ENCODE assay signal across 15 mouse cellular contexts in genomic region chr5:140789561-140789960, GRCm38 (mm10). TPM values are rescaled to one million over a fixed set of nuclear protein-coding genes. Genes with fewer than 3 reads are reported as not detected.
A peak's percentile ranks its signal among the peaks of the same experiment; 100 is the strongest.
DNase-seq lines count a peak whose midpoint lies in the region; ATAC-seq and TF ChIP-seq lines count a peak whose summit lies in the region.
"Had no signal": no experiment of that assay in that cellular context is flagged by ENCODE, and none has a peak within 500 bp of the region (broad histone marks: within the 10 kb centered on the region; RNA-seq: fewer than 3 reads in every experiment).

No protein-coding gene starts in this region.

- H3K4me2 ChIP-seq in forebrain, embryonic 12.5 days: no peak overlapping the region
- H3K4me2 ChIP-seq in hindbrain, embryonic 13.5 days: no peak overlapping the region
- H3K4me2 ChIP-seq in hindbrain, embryonic 11.5 days (replicated peaks; ENCODE audit: low read depth, low read length): no peak overlapping the region
- H3K4me2 ChIP-seq in midbrain, embryonic 11.5 days: no peak overlapping the region
- H3K4me2 ChIP-seq in liver, postnatal 0 days (ENCODE audit: low read depth, low read length): no peak overlapping the region
- H3K4me2 ChIP-seq in stomach, postnatal 0 days (replicated peaks; ENCODE audit: low read depth): no peak overlapping the region
- H3K4me2 ChIP-seq: limb, embryonic 12.5 days had no signal

- peaks cover 32% of the 10 kb centered on the region for H3K4me1 ChIP-seq in forebrain, embryonic 12.5 days
- H3K4me1 ChIP-seq in forebrain, embryonic 10.5 days: peaks cover 44% of the 10 kb centered on the region
- H3K4me1 ChIP-seq in hindbrain, embryonic 13.5 days (replicated peaks): peaks cover 71% of the 10 kb centered on the region
- 0 out of 2 replicates have a peak, but pooled peaks cover 2% of the 10 kb centered on the region for H3K4me1 ChIP-seq in hindbrain, embryonic 11.5 days (replicated peaks; ENCODE audit: control insufficient read depth, insufficient read depth, low read length)
- H3K4me1 ChIP-seq in midbrain, embryonic 10.5 days: peaks cover 37% of the 10 kb centered on the region
- peaks cover 18% of the 10 kb centered on the region for H3K4me1 ChIP-seq in midbrain, embryonic 11.5 days (ENCODE audit: control insufficient read depth, insufficient read depth, low read length)
- H3K4me1 ChIP-seq in liver, postnatal 0 days (ENCODE audit: insufficient read depth): peaks cover 51% of the 10 kb centered on the region
- peaks cover 15% of the 10 kb centered on the region for H3K4me1 ChIP-seq in stomach, postnatal 0 days (replicated peaks; ENCODE audit: control insufficient read depth, insufficient read depth)

- H3K4me3 ChIP-seq in forebrain, embryonic 12.5 days (replicated peaks): no peak overlapping the region
- no peak overlapping the region for H3K4me3 ChIP-seq in forebrain, embryonic 10.5 days
- no peak overlapping the region for H3K4me3 ChIP-seq in hindbrain, embryonic 13.5 days
- no peak overlapping the region for H3K4me3 ChIP-seq in hindbrain, embryonic 11.5 days (ENCODE audit: low read depth, low read length)
- no peak overlapping the region for H3K4me3 ChIP-seq in midbrain, embryonic 10.5 days
- H3K4me3 ChIP-seq in midbrain, embryonic 11.5 days (ENCODE audit: low read depth, low read length): no peak overlapping the region
- no peak overlapping the region for H3K4me3 ChIP-seq in liver, postnatal 0 days (ENCODE audit: low read depth, low read length)
- H3K4me3 ChIP-seq in stomach, postnatal 0 days (ENCODE audit: low read depth, low read length): no peak overlapping the region
- H3K4me3 ChIP-seq: limb, embryonic 12.5 days had no signal

- peaks cover 9% of the 10 kb centered on the region; the same call in 1 of the 2 replicates for H3K36me3 ChIP-seq in forebrain, embryonic 12.5 days (replicated peaks)
- H3K36me3 ChIP-seq in forebrain, embryonic 10.5 days (replicated peaks): peaks cover 13% of the 10 kb centered on the region
- H3K36me3 ChIP-seq in hindbrain, embryonic 13.5 days: peaks cover 16% of the 10 kb centered on the region
- no peaks in the 10 kb centered on the region for H3K36me3 ChIP-seq in hindbrain, embryonic 11.5 days (ENCODE audit: control insufficient read depth, insufficient read depth, low read length)
- peaks cover 8% of the 10 kb centered on the region for H3K36me3 ChIP-seq in midbrain, embryonic 10.5 days
- no peaks in the 10 kb centered on the region for H3K36me3 ChIP-seq in midbrain, embryonic 11.5 days (ENCODE audit: control insufficient read depth, insufficient read depth, low read length)
- peaks cover 8% of the 10 kb centered on the region for H3K36me3 ChIP-seq in liver, postnatal 0 days (replicated peaks; ENCODE audit: insufficient read depth, low read length)
- peaks cover 5% of the 10 kb centered on the region; the same call in 1 of the 2 replicates for H3K36me3 ChIP-seq in stomach, postnatal 0 days (ENCODE audit: control insufficient read depth, insufficient read depth, low read length)

- DNase-seq in forebrain, embryonic 10.5 days (ENCODE audit: extremely low spot score, low spot score): no peak
- DNase-seq in hindbrain, embryonic 11.5 days (ENCODE audit: low spot score): no peak
- no peak for DNase-seq in midbrain, embryonic 10.5 days (ENCODE audit: low spot score)
- DNase-seq in midbrain, embryonic 11.5 days (ENCODE audit: low spot score, missing footprints): no peak
- DNase-seq in liver, postnatal 0 days: no peak
- no peak for DNase-seq in stomach, postnatal 0 days (ENCODE audit: low spot score)
- DNase-seq: cerebellum, adult 9-10 months; forebrain, postnatal 0 days; gastrocnemius, postnatal 14 days; kidney, postnatal 10 days; lung, postnatal 4 days; right cerebral cortex, postnatal 25 days had no signal

- ATAC-seq in forebrain, embryonic 12.5 days (ENCODE audit: low FRiP score): no peak
- ATAC-seq in hindbrain, embryonic 13.5 days (ENCODE audit: low FRiP score): no peak
- no peak for ATAC-seq in hindbrain, embryonic 11.5 days (ENCODE audit: low FRiP score)
- no peak for ATAC-seq in midbrain, embryonic 11.5 days (ENCODE audit: low FRiP score)
- no peak for ATAC-seq in liver, postnatal 0 days
- no peak for ATAC-seq in stomach, postnatal 0 days (ENCODE audit: low FRiP score, low TSS enrichment)
- ATAC-seq: forebrain, postnatal 0 days had no signal

- 0 out of 2 replicates have a peak overlapping the region, but pooled peaks have one; percentile 42 for H3K27ac ChIP-seq in forebrain, embryonic 12.5 days
- no peak overlapping the region for H3K27ac ChIP-seq in forebrain, embryonic 10.5 days
- peak overlapping the region; percentile 48; the same call in 1 of the 2 replicates for H3K27ac ChIP-seq in hindbrain, embryonic 13.5 days
- no peak overlapping the region for H3K27ac ChIP-seq in hindbrain, embryonic 11.5 days (ENCODE audit: low read depth, low read length)
- H3K27ac ChIP-seq in midbrain, embryonic 10.5 days (replicated peaks): peak overlapping the region; percentile 89; the same call in 1 of the 2 replicates
- H3K27ac ChIP-seq in midbrain, embryonic 11.5 days (ENCODE audit: low read depth, low read length): no peak overlapping the region
- 0 out of 2 replicates have a peak overlapping the region, but pooled peaks have one; percentile 87 for H3K27ac ChIP-seq in liver, postnatal 0 days (ENCODE audit: low read depth)
- no peak overlapping the region for H3K27ac ChIP-seq in stomach, postnatal 0 days (replicated peaks)

- TF ChIP-seq EP300 in liver, postnatal 0 days (IDR thresholded peaks at IDR 0.05; ENCODE audit: low read depth): no peak
- TF ChIP-seq EP300 in stomach, postnatal 0 days (optimal IDR thresholded peaks at IDR 0.05): no peak

- no peaks in the 10 kb centered on the region for H3K9me3 ChIP-seq in forebrain, embryonic 12.5 days
- H3K9me3 ChIP-seq in forebrain, embryonic 10.5 days: no peaks in the 10 kb centered on the region
- H3K9me3 ChIP-seq in hindbrain, embryonic 13.5 days: no peaks in the 10 kb centered on the region
- H3K9me3 ChIP-seq in hindbrain, embryonic 11.5 days (ENCODE audit: control insufficient read depth, low read length): no peaks in the 10 kb centered on the region
- H3K9me3 ChIP-seq in midbrain, embryonic 10.5 days (replicated peaks): no peaks in the 10 kb centered on the region
- no peaks in the 10 kb centered on the region for H3K9me3 ChIP-seq in midbrain, embryonic 11.5 days (ENCODE audit: control insufficient read depth, low read length)
- no peaks in the 10 kb centered on the region for H3K9me3 ChIP-seq in liver, postnatal 0 days (ENCODE audit: low read length)
- no peaks in the 10 kb centered on the region for H3K9me3 ChIP-seq in stomach, postnatal 0 days (ENCODE audit: control insufficient read depth, low read length)
- H3K9me3 ChIP-seq: limb, embryonic 12.5 days had no signal

- no peak overlapping the region for H3K9ac ChIP-seq in forebrain, embryonic 12.5 days
- H3K9ac ChIP-seq in hindbrain, embryonic 13.5 days: no peak overlapping the region
- H3K9ac ChIP-seq in hindbrain, embryonic 11.5 days (ENCODE audit: low read depth, low read length): no peak overlapping the region
- H3K9ac ChIP-seq in midbrain, embryonic 11.5 days (ENCODE audit: low read length): no peak overlapping the region
- H3K9ac ChIP-seq in liver, postnatal 0 days (replicated peaks): no peak overlapping the region
- H3K9ac ChIP-seq in stomach, postnatal 0 days (ENCODE audit: low read length): no peak overlapping the region
- H3K9ac ChIP-seq: forebrain, postnatal 0 days; limb, embryonic 12.5 days had no signal

- no peak for TF ChIP-seq CTCF in liver, postnatal 0 days (IDR thresholded peaks at IDR 0.05; ENCODE audit: low read depth)
- no peak for TF ChIP-seq CTCF in stomach, postnatal 0 days (IDR thresholded peaks at IDR 0.05; ENCODE audit: low read depth)

- no peaks in the 10 kb centered on the region for H3K27me3 ChIP-seq in forebrain, embryonic 12.5 days
- no peaks in the 10 kb centered on the region for H3K27me3 ChIP-seq in forebrain, embryonic 10.5 days (ENCODE audit: poor library complexity, severe bottlenecking)
- no peaks in the 10 kb centered on the region for H3K27me3 ChIP-seq in hindbrain, embryonic 13.5 days
- H3K27me3 ChIP-seq in hindbrain, embryonic 11.5 days (ENCODE audit: control insufficient read depth, insufficient read depth, low read length): no peaks in the 10 kb centered on the region
- H3K27me3 ChIP-seq in midbrain, embryonic 10.5 days (ENCODE audit: low read depth, poor library complexity, severe bottlenecking): no peaks in the 10 kb centered on the region
- no peaks in the 10 kb centered on the region for H3K27me3 ChIP-seq in midbrain, embryonic 11.5 days (ENCODE audit: control insufficient read depth, insufficient read depth, low read length)
- no peaks in the 10 kb centered on the region for H3K27me3 ChIP-seq in liver, postnatal 0 days (ENCODE audit: insufficient read depth, low read length)
- no peaks in the 10 kb centered on the region for H3K27me3 ChIP-seq in stomach, postnatal 0 days (ENCODE audit: control insufficient read depth, insufficient read depth, low read length)
- H3K27me3 ChIP-seq: limb, embryonic 12.5 days had no signal

RNA-seq across cellular contexts. Expression of gene Gna12, which starts 40.7 kb away (rescaled TPM):
- 11.8 and 23.9 TPM in 2 replicates for polyA plus RNA-seq in forebrain, embryonic 12.5 days (2016; fragmentation: Nextera tagmentation; extraction: Ambion mirVana)
- polyA plus RNA-seq in forebrain, embryonic 10.5 days (2016; fragmentation: Nextera tagmentation; extraction: Ambion mirVana): 6.1 and 7.6 TPM in 2 replicates
- 11.9 and 12.1 TPM in 2 replicates for polyA plus RNA-seq in hindbrain, embryonic 13.5 days (2015; fragmentation: Nextera tagmentation; extraction: Ambion mirVana)
- polyA plus RNA-seq in hindbrain, embryonic 11.5 days (2014; fragmentation: Nextera tagmentation; extraction: Ambion mirVana): 17.2 and 32.3 TPM in 2 replicates
- 7.7 and 8.0 TPM in 2 replicates for polyA plus RNA-seq in midbrain, embryonic 10.5 days (2016; fragmentation: Nextera tagmentation; extraction: Ambion mirVana)
- 25.8 and 33.4 TPM in 2 replicates for polyA plus RNA-seq in midbrain, embryonic 11.5 days (2014; fragmentation: Nextera tagmentation; extraction: Ambion mirVana)
- polyA plus RNA-seq in liver, postnatal 0 days (2015; fragmentation: Nextera tagmentation; extraction: Ambion mirVana): 12.7 and 14.5 TPM in 2 replicates
- polyA plus RNA-seq in stomach, postnatal 0 days (2015; fragmentation: Nextera tagmentation; extraction: Ambion mirVana): 19.6 and 24.8 TPM in 2 replicates

Comparison
In these comparisons a context has a peak if more than half of its experiments do, and no peak if none do; other contexts are left out.
1. H3K27ac ChIP-seq: peak in forebrain, embryonic 12.5 days (single experiment), hindbrain, embryonic 13.5 days (single experiment), midbrain, embryonic 10.5 days (single experiment) and liver, postnatal 0 days (single experiment); none in forebrain, embryonic 10.5 days (single experiment), hindbrain, embryonic 11.5 days (single experiment), midbrain, embryonic 11.5 days (single experiment) and stomach, postnatal 0 days (single experiment).